20 mouse cellular contexts compared by ENCODE assay signal in the genomic region with DNA sequence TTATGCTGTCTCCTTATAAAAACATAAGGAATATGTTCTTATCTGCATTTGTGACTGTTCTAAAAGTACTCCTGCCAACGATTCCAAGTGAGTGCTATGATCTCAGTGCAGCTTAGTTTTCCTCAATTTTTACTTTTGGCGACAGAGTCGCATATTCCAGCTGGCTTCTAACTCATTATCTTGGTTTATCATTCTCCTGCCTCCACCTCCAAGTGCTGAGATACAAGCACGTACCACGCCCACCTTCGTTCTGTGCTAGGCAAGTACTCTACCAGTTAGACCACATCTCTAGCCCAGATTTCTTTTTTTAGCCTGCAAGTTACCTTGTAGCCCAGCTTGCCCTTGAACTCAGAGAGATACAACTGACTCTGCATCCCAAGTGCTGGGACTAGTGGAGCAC. TPM values are rescaled to one million over a fixed set of nuclear protein-coding genes. Genes with fewer than 3 reads are reported as not detected.
DNase-seq lines count a peak whose midpoint lies in the region; TF ChIP-seq lines count a peak whose summit lies in the region.
"Had no signal": no experiment of that assay in that cellular context is flagged by ENCODE, and none has a peak within 500 bp of the region (broad histone marks: within the 10 kb centered on the region; RNA-seq: fewer than 3 reads in every experiment).

No protein-coding gene starts in this region.

- peak; percentile 33 for DNase-seq in layer of hippocampus, adult 11-12 months (ENCODE audit: low spot score)
- no peak for DNase-seq in layer of hippocampus, postnatal 10 days (ENCODE audit: low spot score in 2 of 2)
- DNase-seq in layer of hippocampus, adult 9-11 months: peak; percentile 83
- peak; percentile 43 for DNase-seq in right cerebral cortex, postnatal 14 days
- DNase-seq in kidney, postnatal 25 days: no peak
- DNase-seq in liver: no peak
- DNase-seq: cerebellum, adult 9-10 months; heart, postnatal 10 days; kidney, adult 11 months had no signal

- 0 out of 2 replicates have a peak overlapping the region, but pooled peaks have one; percentile 24 for H3K27ac ChIP-seq in cortical plate, adult 2 months (ENCODE audit: insufficient read depth, low read length)
- H3K27ac ChIP-seq: embryonic facial prominence, embryonic 12.5 days; forebrain, embryonic 13.5 days; limb, embryonic 13.5 days; liver, embryonic 14.5 days; lung, embryonic 15.5 days; macrophage; midbrain, embryonic 12.5 days; neural tube, embryonic 12.5 days; stomach, postnatal 0 days had no signal

- TF ChIP-seq POLR2A in cortical plate, adult 2 months (IDR thresholded peaks at IDR 0.05; ENCODE audit: extremely low read depth, insufficient read depth, low read length): no peak

- TF ChIP-seq CTCF in cortical plate, adult 2 months (IDR thresholded peaks at IDR 0.05; ENCODE audit: extremely low read depth, insufficient read depth, low read length): no peak

- peaks cover 7% of the 10 kb centered on the region for H3K4me1 ChIP-seq in cortical plate, adult 2 months (ENCODE audit: control insufficient read depth, insufficient read depth, low read length)
- H3K4me1 ChIP-seq: embryonic facial prominence, embryonic 12.5 days; forebrain, embryonic 13.5 days; limb, embryonic 13.5 days; lung, embryonic 15.5 days; midbrain, embryonic 12.5 days; neural tube, embryonic 12.5 days had no signal

- H3K4me3 ChIP-seq in cortical plate, adult 2 months (ENCODE audit: insufficient read depth, low read length): no peak overlapping the region
- H3K4me3 ChIP-seq: embryonic facial prominence, embryonic 12.5 days; erythroblast, embryonic 14.5 days; forebrain, embryonic 13.5 days; limb, embryonic 13.5 days; lung, embryonic 15.5 days; midbrain, embryonic 12.5 days; neural tube, embryonic 12.5 days had no signal

RNA-seq across cellular contexts. Expression of a gene that starts 54.5 kb away (rescaled TPM):
- 10 to 100 TPM; 54.6 to 57.8 TPM for total RNA-seq in layer of hippocampus, postnatal 10 days (2021)
- polyA plus RNA-seq in cortical plate, adult 2 months (2012; rRNA removed): 29.2 and 30.9 TPM in 2 replicates

Comparison
In these comparisons a context has a peak if more than half of its experiments do, and no peak if none do; other contexts are left out.
1. DNase-seq: peak in layer of hippocampus, adult 11-12 months (single experiment), layer of hippocampus, adult 9-11 months (single experiment) and right cerebral cortex, postnatal 14 days (single experiment); none in layer of hippocampus, postnatal 10 days (0 of 2), kidney, postnatal 25 days (0 of 2) and liver (single experiment).